Mouse (Mus musculus) left cerebral cortex, adult 11 months (tissue): Measurements from ENCODE around the gene Nupr1.
"Not testable (repeated sequence)": the region's sequence is repeated elsewhere in the genome, so short reads cannot be mapped to it uniquely, and the experiment has no call there.

Experiments used
- DNase-seq: peaks from one replicate; pipeline ENCODE4 v3.0.0; 2022; ENCODE audit warnings: low spot score

The Nupr1 gene

GRCm38 (mm10) chr7:126643244-126643617, 12.6 kb upstream of the Nupr1 start:
- DNase-seq: not testable (repeated sequence)

GRCm38 (mm10) chr7:126642545-126643243, 12.0 kb upstream of the Nupr1 start:
- no peak for DNase-seq

- no peak for DNase-seq
Measured at GRCm38 (mm10) chr7:126636733-126637520, 6.3 kb upstream of the Nupr1 start.

GRCm38 (mm10) chr7:126635375-126635774, 4.7 kb upstream of the Nupr1 start:
- no peak for DNase-seq

GRCm38 (mm10) chr7:126632478-126632877, 1.8 kb upstream of the Nupr1 start:
- DNase-seq: no peak

- DNase-seq: no peak
Measured at GRCm38 (mm10) chr7:126629915-126630314, 746 bp downstream of the Nupr1 start.

- no peak for DNase-seq
Measured at GRCm38 (mm10) chr7:126628111-126628510, 2.5 kb downstream of the Nupr1 start.

GRCm38 (mm10) chr7:126625807-126626600, 4.7 kb downstream of the Nupr1 start:
- DNase-seq: no peak

- DNase-seq: peak; percentile 30
Measured at GRCm38 (mm10) chr7:126625369-126625768, 5.3 kb downstream of the Nupr1 start.

GRCm38 (mm10) chr7:126624774-126625173, 5.9 kb downstream of the Nupr1 start:
- no peak for DNase-seq

GRCm38 (mm10) chr7:126623381-126623780, 7.3 kb downstream of the Nupr1 start:
- DNase-seq: no peak

- no peak for DNase-seq
Measured at GRCm38 (mm10) chr7:126621452-126622359, 9.0 kb downstream of the Nupr1 start.

- DNase-seq: no peak
Measured at GRCm38 (mm10) chr7:126619559-126620275, 10.9 kb downstream of the Nupr1 start.

- no peak for DNase-seq
Measured at GRCm38 (mm10) chr7:126616707-126617106, 14.0 kb downstream of the Nupr1 start.

GRCm38 (mm10) chr7:126612736-126613135, 17.9 kb downstream of the Nupr1 start:
- DNase-seq: no peak

- no peak for DNase-seq
Measured at GRCm38 (mm10) chr7:126607796-126608195, 22.9 kb downstream of the Nupr1 start.

- no peak for DNase-seq
Measured at GRCm38 (mm10) chr7:126607064-126607463, 23.6 kb downstream of the Nupr1 start.

- DNase-seq: no peak
Measured at GRCm38 (mm10) chr7:126606611-126607010, 24.1 kb downstream of the Nupr1 start.

- no peak for DNase-seq
Measured at GRCm38 (mm10) chr7:126602650-126603049, 28.0 kb downstream of the Nupr1 start.

- no peak for DNase-seq
Measured at GRCm38 (mm10) chr7:126601896-126602295, 28.8 kb downstream of the Nupr1 start.

GRCm38 (mm10) chr7:126598919-126599318, 31.7 kb downstream of the Nupr1 start:
- DNase-seq: no peak
